Mouse (Mus musculus) kidney, adult 18-20 months (tissue): ENCODE results near the gene Limd1.

Source experiments
- DNase-seq: peaks from one replicate; pipeline ENCODE4 v3.0.0; 2021

Gene Limd1

DNA sequence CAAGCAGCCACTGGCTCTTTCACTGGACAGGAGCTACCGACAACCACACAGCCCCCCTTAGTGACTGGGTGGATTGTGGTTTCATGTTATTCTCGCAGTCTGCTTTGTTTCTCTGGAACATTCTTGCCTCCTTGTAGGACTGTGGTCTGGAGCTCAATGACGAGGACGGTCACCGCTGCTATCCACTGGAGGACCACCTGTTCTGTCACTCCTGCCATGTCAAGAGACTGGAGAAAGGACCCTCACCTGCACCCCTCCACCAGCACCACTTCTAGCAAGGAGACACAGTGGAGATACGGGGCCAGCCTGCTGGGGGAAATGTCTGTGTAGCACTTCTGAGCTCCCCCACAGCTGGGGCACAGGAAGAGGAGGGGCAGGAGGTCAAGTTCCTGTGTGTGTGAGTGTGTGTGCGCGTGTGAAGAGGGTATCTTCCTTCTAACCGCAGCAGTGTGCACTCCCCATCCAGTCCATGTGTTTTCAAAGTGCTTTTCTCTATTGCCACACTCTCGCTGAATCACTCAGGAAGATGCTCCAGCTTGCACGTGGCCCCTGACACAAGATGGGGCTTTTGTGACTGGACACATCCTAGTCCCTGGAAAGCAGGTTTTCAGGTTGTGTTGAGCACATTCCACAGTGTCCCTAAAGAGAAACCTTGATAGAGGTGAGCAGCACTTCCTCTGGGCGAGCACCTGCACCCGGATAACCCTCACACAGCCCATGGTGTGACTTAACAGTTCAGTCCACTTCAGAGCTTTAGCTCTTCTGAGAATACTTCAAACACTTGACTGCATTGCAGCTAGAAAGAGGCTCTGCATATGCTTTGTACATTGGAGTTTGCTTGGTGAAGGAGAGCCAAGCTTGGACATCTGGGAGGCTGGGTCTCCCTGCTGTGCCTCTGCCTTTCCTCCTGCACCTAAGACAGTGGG lies 40.7 kb downstream of the Limd1 start:
- DNase-seq: no peak

- DNase-seq: no peak
Measured at GRCm38 (mm10) chr9:123520735-123521134, 42.2 kb downstream of the Limd1 start.

DNA sequence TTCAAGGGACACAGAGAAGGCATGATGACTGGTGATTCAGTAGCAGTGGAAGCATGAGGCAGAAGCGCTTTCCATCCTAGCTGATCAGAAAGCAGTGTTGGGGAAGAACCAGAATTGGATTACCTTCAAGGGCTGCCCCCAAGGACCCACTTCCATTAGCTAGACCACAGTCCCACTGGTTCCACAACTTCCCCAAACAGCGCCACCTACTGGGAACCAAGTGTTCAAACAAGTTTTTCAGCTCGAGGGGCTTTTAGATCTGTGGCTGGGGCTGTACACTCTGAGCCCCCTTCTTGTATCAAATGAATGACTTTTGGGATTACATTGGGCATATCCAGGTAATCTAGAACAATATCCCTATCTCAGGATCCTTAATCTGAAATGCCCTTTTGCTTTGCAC lies 45.2 kb downstream of the Limd1 start:
- DNase-seq: peak; percentile 40

DNA sequence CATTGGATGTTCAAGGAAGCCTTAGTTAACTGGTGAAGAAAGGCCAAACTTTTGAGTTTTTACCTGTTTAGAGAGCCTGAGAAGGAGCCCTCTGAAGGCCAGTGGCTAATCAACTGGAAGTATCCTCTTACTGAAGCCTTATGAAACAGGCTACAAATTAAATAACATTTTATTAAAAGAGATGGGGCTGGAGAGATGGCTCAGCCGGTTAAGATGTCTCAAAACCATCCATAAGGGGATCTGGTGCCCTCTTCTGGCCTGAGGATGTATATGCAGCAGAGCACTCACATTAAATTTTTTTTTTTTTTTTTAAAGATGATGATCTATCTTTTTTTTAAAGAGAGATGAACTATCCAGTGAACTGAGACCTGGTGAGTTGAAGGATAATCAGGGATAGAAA lies 46.6 kb downstream of the Limd1 start:
- peak; percentile 59 for DNase-seq

- DNase-seq: no peak
Measured at GRCm38 (mm10) chr9:123526502-123526901, 48.0 kb downstream of the Limd1 start.

DNA sequence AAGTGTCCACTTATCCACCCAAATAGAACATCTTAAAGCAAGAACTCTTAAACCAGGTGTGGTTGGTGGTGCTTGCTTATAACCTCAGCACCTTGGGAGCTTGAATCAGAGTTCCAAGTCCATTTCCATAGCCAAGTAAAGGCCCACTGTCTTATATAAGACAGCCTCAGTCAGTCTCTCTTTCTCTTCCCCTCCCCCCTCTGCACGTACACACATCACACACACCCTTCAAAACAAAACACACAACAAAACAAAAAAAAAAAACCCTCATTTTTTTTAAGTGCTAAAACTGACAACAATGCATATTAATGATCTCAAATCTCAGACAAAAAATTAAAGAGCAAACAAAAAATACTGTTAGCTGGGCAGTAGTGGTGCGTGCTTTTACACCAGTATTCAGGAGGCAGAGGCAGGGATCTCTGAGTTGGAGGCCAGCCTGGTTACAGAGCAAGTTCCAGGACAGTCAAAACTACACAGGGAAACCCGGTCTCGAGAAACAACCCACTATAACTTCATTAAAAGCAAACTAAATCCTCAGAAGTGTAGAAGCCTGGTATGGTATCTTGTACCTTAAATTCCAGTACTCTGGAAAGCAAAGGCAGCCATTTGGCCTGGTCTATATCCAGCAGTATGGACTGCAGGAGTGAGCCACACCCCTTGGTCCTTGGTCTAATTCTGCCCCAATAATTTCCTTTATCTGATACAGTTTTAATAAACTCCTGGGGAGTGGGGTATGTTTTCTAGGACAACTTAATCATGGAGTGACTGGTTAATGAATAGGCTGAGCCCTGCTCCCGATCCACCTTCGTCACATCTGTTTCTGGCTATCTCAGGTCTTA lies 49.8 kb downstream of the Limd1 start:
- no peak for DNase-seq

DNA sequence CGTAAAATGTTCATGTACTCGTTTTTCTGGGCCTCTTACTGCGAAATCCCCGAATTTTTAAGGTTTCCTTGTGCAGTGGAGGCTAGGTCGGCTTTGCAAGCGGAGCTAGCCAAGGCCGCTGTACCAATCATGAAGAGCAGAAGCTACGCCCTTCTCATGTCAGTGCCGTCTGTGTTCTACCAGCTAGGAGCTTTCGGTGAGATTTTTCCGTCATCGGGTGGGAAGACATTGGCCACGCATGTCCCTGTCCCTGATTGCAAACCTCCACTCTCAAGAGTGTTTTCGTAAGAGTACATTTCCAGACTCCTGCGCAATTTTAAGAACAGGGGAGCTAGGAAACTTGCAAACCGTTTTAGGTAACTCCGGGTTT lies 50.4 kb downstream of the Limd1 start:
- peak; percentile 65 for DNase-seq

GRCm38 (mm10) chr9:123529392-123530157 lies 51.1 kb downstream of the Limd1 start, which contains the start of gene Sacm1l:
TSS of gene Sacm1l (plus strand) at chr9:123529759.
- DNase-seq: peak; percentile 97

DNA sequence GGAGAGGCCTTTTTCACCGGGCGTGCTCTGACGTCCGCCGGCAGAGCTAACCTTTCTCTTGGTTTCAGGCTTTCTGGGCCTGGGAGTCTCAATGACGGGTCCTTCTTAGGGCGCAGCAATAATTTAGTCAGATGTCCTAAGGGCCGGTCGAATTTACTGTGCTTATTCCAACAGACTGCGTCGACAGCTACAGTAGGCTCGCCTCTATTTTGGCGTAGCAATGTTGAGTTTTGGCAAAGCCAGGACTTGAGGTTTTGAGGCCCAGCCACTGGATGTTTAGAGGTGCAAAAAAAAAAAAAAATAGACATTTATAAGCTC lies 51.6 kb downstream of the Limd1 start:
- no peak for DNase-seq

DNA sequence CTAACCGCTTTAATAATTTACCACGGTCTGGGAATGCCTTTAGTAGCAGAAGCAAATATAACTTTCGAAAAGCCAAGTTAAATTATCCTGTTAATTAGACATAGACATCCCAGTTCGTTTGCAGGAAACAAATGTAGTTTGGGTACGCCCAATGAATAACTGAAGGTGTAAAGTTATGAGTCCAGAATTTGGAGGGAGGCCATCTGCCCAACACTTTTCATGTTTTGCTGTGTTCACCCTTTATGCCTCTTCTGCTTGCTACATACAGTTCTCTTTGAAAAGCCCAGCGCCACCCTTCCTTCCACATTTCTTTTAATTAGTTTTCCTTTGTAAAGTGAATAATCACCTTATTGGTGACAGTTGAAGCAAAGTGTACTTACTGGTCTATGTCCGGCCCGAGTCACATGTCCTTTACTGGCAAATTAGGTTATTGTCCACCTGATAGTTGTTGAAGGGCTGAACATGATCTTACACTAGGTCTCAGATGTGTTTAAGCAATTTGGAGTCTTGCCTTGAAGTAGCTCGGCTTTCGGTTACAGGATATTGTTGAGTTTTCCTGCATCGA lies 52.1 kb downstream of the Limd1 start:
- DNase-seq: no peak

DNA sequence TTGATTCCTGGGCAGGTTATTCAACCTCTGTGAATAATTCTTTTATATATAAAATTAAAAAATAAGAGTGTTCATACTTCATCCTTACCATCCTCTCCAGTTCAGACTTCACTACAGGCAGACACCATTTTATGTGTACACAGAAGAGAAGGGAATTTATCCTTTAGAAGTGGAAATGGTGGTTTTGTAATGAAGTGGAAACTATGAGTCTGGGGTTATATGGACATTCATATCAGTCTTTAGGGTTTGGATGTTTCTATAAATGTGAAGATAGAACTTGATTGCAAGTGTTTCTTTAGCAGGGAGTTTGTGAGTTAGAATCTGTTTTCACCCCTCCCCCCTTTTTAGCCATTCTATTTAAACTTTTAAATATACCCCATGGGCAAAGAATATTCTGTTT lies 52.7 kb downstream of the Limd1 start:
- no peak for DNase-seq

DNA sequence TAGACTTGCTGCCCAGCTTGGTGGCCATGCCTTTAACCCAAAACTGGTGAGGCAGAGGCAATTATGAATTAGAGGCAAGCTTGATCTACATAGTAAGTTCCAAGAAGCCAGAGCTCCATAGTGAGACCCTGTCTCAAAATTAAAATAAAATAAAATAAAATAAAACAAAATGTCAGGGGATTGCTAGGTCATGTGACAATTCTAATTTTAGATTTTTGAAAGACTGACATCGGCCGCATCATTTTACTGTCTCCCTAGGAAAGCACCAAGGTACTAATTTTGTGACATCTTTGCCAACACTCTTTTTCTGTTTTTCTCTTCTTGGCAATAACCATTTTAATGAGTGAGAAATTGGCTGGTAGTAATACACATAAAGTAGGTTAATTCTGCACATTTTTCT lies 58.1 kb downstream of the Limd1 start:
- DNase-seq: no peak

DNA sequence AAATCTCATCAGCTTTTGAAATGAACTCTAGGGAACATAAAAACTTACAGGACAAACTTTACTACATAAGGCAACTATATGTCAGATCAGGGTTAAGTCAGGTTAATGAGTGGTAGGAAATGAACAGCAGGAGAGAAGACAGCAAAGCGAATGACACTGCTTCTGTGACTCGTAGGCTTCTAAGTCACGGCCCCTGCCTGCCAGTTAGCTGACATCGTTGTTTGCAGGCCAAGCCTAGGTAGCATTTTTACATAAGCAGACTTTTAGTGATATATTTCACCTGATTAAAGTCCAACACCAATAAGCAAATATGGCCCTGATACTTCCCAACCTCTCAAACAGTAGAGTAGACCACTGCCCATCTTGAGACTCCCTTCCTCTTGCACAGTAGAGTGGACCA lies 59.7 kb downstream of the Limd1 start:
- no peak for DNase-seq

DNA sequence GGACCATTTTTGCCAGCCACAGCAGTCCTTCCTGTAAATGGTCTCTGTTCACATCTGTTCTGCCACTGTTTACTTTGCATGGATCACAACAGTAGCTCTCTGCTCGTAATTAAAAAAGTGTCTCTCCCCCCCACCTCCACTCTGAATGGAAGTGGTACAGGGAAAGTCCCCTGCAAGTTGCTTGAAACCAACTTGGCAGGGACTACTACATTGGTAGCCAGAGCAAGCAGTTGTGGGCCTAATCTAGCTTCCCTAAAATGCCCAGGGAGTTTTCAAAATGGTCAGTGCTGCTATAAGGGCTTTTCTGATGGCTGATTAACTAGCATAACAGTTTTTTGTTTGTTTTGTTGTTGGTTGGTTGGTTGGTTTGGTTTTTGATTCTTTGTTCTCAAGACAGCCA lies 60.6 kb downstream of the Limd1 start:
- no peak for DNase-seq

DNA sequence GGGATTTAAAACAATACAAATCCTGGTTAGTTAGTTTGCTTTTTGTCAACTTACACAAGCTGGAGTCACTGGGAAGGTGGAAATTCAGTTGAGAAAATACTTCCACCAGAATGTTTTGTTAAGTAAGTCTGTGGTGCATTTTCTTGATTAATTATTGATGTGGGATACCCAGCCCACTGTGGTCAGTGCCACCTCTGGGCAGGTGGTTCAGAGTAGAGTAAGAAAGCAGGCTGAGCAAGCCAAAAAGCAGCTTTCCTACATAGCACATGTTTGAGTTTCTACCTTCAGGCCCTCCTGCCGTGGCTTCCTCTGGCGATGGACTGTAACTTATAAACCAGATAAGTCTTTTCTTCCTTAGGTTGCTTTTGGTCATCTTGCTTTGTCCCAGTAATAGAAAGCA lies 61.3 kb downstream of the Limd1 start:
- DNase-seq: peak; percentile 28

DNA sequence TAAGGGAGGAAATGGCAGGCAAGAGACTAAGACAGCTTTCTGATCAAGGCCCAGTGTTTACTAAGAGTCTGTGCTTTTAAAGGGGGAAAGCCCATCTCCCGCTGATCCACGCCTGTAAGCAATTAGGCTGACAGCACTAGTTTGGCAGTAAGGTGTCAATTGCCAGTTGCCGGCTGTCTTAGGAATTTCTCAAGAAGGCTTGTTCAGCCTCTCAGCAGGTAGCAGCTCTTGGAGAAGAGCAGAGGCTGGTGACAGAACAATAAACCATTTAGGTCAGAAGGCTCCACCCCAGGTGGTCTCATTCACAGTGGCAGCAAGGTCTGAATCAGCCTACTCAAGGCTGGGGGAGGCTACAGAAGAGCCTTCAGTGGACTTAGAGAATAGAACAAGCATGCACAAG lies 76.1 kb downstream of the Limd1 start:
- DNase-seq: no peak
